Mouse (Mus musculus) C2C12 (cell line): ENCODE measurements around the gene Hlcs. TPM values are rescaled to one million over a fixed set of nuclear protein-coding genes. Genes with fewer than 3 reads are reported as not detected.

Experiments used
- H3K27me3 ChIP-seq: one replicate; pipeline ENCODE4 v1.6.1; 2011; ENCODE audit not compliant: control insufficient read depth, insufficient read depth, insufficient read length
- H3K36me3 ChIP-seq: one replicate; pipeline ENCODE4 v1.6.1; 2011; ENCODE audit not compliant: control insufficient read depth, insufficient read depth
- H3K4me3 ChIP-seq: one replicate; pipeline ENCODE4 v1.5.1; 2011; ENCODE audit warnings: mild to moderate bottlenecking, control low read depth; ENCODE audit not compliant: poor library complexity, insufficient read depth, severe bottlenecking
- H3K79me2 ChIP-seq: one replicate; pipeline ENCODE4 v1.6.1; 2011; ENCODE audit not compliant: control insufficient read depth, insufficient read depth
- H3K79me3 ChIP-seq: one replicate; pipeline ENCODE4 v1.6.1; 2011; ENCODE audit warnings: low read depth, control low read depth
- H3ac ChIP-seq: one replicate; pipeline ENCODE3; 2011; ENCODE audit warnings: low read depth; ENCODE audit not compliant: control insufficient read depth, insufficient read length
- CEBPB ChIP-seq: IDR thresholded peaks from one replicate; pipeline ENCODE4 v1.6.1; 2011; ENCODE audit warnings: low read depth, mild to moderate bottlenecking, control low read depth, moderate library complexity
- CTCF ChIP-seq: IDR thresholded peaks from one replicate; pipeline ENCODE4 v1.5.1; 2011; ENCODE audit not compliant: control insufficient read depth, insufficient read depth, insufficient read length
- FOSL1 ChIP-seq: IDR thresholded peaks from one replicate; pipeline ENCODE4 v1.8.0; 2011; ENCODE audit warnings: mild to moderate bottlenecking, low read length; ENCODE audit not compliant: poor library complexity, insufficient read depth, severe bottlenecking
- MAX ChIP-seq: IDR thresholded peaks from one replicate; pipeline ENCODE4 v1.6.1; 2011; ENCODE audit warnings: mild to moderate bottlenecking, control low read depth
- MYOD1 ChIP-seq: IDR thresholded peaks from one replicate; pipeline ENCODE4 v1.6.1; 2011; ENCODE audit warnings: low read depth; ENCODE audit not compliant: control insufficient read depth, insufficient read length
- MYOG ChIP-seq: IDR thresholded peaks from one replicate; pipeline ENCODE4 v1.6.1; 2011; ENCODE audit not compliant: control insufficient read depth, insufficient read length; ENCODE audit errors: extremely low read depth
- USF1 ChIP-seq: IDR thresholded peaks from one replicate; pipeline ENCODE4 v1.6.1; 2011; ENCODE audit warnings: low read depth, mild to moderate bottlenecking, control low read depth, moderate library complexity
- polyA plus RNA-seq: library from polyadenylated mRNA; unstranded; fragments of >200 nt; fragmentation: generic; extraction: Trizol; gene quantifications from one replicate; pipeline ENCODE4 v1.2.1, GENCODE M21; 2012; ENCODE audit warnings: missing spikeins

Gene Hlcs
- polyA plus RNA-seq, 1 experiment = 1.7 TPM

- H3K4me3 ChIP-seq = no peak overlapping the region
- no peaks in the 10 kb centered on the region for H3K79me2 ChIP-seq
- no peaks in the 10 kb centered on the region for H3K27me3 ChIP-seq
- no peaks in the 10 kb centered on the region for H3K36me3 ChIP-seq
- no peak overlapping the region for H3ac ChIP-seq
- TF ChIP-seq USF1 (no peak), MYOG (no peak), CTCF (no peak), CEBPB (no peak), MAX (no peak), FOSL1 (no peak), MYOD1 (no peak)
- H3K79me3 ChIP-seq = no peaks in the 10 kb centered on the region
These were observed 66.4 kb downstream of the Hlcs start for GRCm38 (mm10) chr16:94246976-94247375.

- no peak overlapping the region for H3ac ChIP-seq
- H3K79me2 ChIP-seq = no peaks in the 10 kb centered on the region
- no peaks in the 10 kb centered on the region for H3K79me3 ChIP-seq
- no peaks in the 10 kb centered on the region for H3K27me3 ChIP-seq
- H3K4me3 ChIP-seq = no peak overlapping the region
- no peaks in the 10 kb centered on the region for H3K36me3 ChIP-seq
- TF ChIP-seq USF1 (no peak), CEBPB (no peak), FOSL1 (no peak), MYOD1 (no peak), CTCF (no peak), MYOG (no peak)
These were observed 67.2 kb downstream of the Hlcs start for GRCm38 (mm10) chr16:94246058-94246784.

- Histone ChIP-seq H3K79me3 (no peaks in the 10 kb centered on the region), H3K4me3 (no peak overlapping the region), H3K79me2 (no peaks in the 10 kb centered on the region), H3K36me3 (no peaks in the 10 kb centered on the region), H3ac (no peak overlapping the region), H3K27me3 (no peaks in the 10 kb centered on the region)
- TF ChIP-seq MYOG (no peak), MAX (no peak), CEBPB (no peak)
These were observed 72.2 kb downstream of the Hlcs start for GRCm38 (mm10) chr16:94241126-94241525.

- H3K79me2 ChIP-seq = no peaks in the 10 kb centered on the region
- no peak overlapping the region for H3K4me3 ChIP-seq
- no peaks in the 10 kb centered on the region for H3K79me3 ChIP-seq
- H3K36me3 ChIP-seq = no peaks in the 10 kb centered on the region
- TF ChIP-seq MYOD1 (no peak), MYOG (no peak), MAX (no peak), FOSL1 (no peak), USF1 (no peak), CTCF (no peak), CEBPB (no peak)
- no peak overlapping the region for H3ac ChIP-seq
- no peaks in the 10 kb centered on the region for H3K27me3 ChIP-seq
These were observed 73.2 kb downstream of the Hlcs start for GRCm38 (mm10) chr16:94240190-94240589.

GRCm38 (mm10) chr16:94239567-94239966, 73.8 kb downstream of the Hlcs start:
- Histone ChIP-seq H3ac (no peak overlapping the region), H3K4me3 (no peak overlapping the region), H3K27me3 (no peaks in the 10 kb centered on the region), H3K79me3 (no peaks in the 10 kb centered on the region), H3K36me3 (no peaks in the 10 kb centered on the region), H3K79me2 (no peaks in the 10 kb centered on the region)
- TF ChIP-seq MAX = no peak
- no peak for TF ChIP-seq MYOD1
- no peak for TF ChIP-seq FOSL1
- TF ChIP-seq CTCF = no peak
- no peak for TF ChIP-seq MYOG
- TF ChIP-seq CEBPB = no peak

- Histone ChIP-seq H3K36me3 (no peaks in the 10 kb centered on the region), H3K79me2 (no peaks in the 10 kb centered on the region), H3K27me3 (no peaks in the 10 kb centered on the region), H3K79me3 (no peaks in the 10 kb centered on the region), H3ac (no peak overlapping the region), H3K4me3 (no peak overlapping the region)
- TF ChIP-seq USF1 (no peak), FOSL1 (no peak), CTCF (no peak), MYOD1 (no peak)
These were observed 74.2 kb downstream of the Hlcs start for GRCm38 (mm10) chr16:94239146-94239545.
